Mouse (Mus musculus) heart, adult 2 months (tissue): Measurements from ENCODE around the gene Gm17019.
"Not testable (repeated sequence)": the region's sequence is repeated elsewhere in the genome, so short reads cannot be mapped to it uniquely, and the experiment has no call there.

Source experiments
- CTCF ChIP-seq: fragments of 200-600 bp; IDR thresholded peaks from 2 replicates; pipeline ENCODE4 v1.8.1; 2022; ENCODE audit warnings: antibody characterized with exemption, mild to moderate bottlenecking, moderate library complexity
- EP300 ChIP-seq: fragments of 200-500 bp; IDR thresholded peaks from 2 replicates; pipeline ENCODE4 v1.6.1; 2011; ENCODE audit warnings: low read depth, low read length, control low read depth; ENCODE audit not compliant: insufficient read depth
- POLR2A ChIP-seq: fragments of 200-500 bp; IDR thresholded peaks from 2 replicates; pipeline ENCODE4 v1.6.1; 2011; ENCODE audit warnings: mild to moderate bottlenecking, low read depth, low read length, control low read depth; ENCODE audit not compliant: insufficient read depth

GRCm38 (mm10) chr5:15004569-15005562, 27.9 kb downstream of the Gm17019 start:
- not testable (repeated sequence) for TF ChIP-seq EP300, CTCF, POLR2A
